Mouse (Mus musculus): ENCODE data around the gene Zbtb20.

Zbtb20 gene

DNA sequence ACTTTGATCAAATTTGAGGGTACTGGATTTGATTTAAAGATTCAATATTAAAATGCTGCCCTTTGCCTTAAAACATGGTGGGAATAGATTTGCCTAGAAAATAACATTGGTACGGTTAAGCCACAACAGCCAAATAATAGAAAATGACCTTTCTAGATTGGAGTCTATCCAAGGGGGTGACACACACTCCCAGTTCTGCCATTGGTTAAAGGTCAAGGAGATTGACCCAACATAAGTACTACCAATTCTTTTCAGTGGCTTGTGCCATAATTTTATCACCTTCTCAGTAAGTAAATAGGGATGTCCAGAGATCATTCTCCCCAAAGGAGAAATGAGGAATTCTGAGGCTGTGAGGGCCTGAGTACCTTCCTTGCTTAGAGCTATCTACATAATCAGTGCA is 660.2 kb downstream of the Zbtb20 start:
- no peak for DNase-seq

DNA sequence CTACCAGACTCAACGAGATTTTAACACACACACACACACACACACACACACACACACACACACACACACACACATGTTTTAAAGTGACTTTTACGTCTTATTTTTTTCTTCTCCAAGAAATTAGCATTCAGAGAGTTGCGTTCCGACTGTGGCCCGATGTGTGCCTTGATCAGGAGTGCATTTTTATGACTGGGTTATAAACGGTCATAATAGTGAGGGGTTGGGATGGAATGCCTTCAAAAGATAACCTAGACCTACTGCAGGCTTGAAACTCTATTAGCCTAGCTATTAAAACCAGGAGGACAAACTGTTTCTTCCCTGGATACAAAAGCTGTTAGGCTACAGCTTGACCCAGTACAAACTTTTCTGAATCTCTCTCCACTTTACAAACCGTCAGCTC is 661.5 kb downstream of the Zbtb20 start:
- no peak for DNase-seq

DNA sequence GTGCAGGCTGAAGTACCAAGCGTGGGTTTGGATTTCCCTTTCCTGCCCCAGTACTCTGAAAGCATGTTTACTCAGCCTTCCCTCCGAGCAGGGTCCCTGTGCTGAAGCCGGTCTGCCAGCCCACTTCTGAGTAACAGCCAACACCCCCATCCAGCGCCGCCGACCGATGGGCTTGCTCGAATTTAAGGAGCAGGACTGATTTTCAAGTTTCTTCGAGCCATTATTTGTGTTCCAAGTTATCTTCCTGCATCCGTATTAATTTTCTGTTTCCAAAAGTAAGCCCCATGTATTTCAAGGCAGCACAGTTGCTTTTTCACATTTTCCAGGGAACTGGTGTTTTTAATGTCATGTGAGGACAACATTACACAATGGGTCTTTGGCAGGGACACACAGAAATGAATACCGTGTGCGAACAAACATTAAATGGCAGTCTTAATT is 664.0 kb downstream of the Zbtb20 start:
- DNase-seq = no peak

DNA sequence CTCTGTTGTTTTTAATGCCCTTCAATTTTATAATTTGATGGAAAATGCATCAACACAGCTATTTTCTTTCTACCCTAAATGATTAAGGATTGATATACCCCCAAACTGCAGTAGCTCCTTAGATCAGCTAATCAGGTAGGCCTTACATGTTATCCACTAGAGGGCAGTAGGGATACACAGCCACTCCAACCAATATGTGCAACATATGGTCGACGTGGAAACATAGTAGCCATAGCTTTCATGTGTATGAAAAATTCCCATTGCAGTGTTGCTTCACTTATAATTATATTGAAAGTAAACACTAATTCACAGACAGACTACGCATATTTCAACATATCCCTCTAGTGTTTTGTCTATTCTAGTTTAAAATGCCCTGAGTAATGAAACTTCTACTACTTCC is 664.4 kb downstream of the Zbtb20 start:
- no peak for DNase-seq

DNA sequence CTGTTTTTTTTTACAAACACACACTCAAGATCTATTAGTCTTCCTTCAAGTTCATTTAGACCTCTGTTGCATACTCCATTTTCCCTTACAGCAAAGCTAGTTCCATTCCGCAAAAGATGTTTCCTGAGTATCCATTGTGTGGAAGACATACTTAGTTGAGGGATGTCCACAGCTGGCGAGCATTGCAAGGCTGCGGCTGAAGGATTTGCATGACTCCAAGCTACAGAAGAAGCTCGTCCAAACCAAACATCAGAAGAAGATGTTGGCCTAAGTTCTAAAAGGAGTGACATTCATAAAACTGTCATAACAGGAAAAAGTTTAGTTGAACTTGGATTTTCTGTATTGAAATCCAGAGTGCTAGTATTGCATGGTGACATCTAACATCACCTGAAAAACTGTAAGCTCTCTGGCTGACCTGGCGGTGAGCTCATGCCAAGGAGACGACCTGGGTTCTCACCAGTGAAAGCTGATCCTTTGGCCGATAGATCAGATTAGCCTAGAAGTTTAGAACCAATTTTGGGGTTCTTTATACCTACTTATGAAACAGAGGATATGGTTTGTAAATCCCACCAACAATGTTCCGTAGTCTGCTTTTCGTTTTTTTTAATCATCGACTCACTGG is 665.0 kb downstream of the Zbtb20 start:
- no peak for DNase-seq

DNA sequence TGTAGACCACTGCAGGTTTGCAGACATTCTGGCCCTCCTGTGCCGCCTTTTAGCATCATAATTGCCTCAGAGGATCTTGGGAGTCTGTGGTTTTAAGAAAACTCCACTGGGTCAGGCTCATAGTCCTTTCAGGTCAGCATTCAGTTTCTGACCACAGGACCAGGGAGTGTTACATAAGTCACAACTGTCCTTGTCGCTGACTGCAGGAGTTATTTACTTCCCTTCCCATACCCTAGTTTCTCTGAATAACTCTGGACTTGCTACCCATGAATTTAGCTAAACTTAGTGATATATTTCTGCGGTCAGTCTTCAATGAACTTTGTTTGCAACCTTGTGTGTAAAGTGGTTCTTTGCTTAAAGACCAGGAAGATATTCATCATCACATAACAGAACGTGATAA is 669.6 kb downstream of the Zbtb20 start:
- DNase-seq = no peak

DNA sequence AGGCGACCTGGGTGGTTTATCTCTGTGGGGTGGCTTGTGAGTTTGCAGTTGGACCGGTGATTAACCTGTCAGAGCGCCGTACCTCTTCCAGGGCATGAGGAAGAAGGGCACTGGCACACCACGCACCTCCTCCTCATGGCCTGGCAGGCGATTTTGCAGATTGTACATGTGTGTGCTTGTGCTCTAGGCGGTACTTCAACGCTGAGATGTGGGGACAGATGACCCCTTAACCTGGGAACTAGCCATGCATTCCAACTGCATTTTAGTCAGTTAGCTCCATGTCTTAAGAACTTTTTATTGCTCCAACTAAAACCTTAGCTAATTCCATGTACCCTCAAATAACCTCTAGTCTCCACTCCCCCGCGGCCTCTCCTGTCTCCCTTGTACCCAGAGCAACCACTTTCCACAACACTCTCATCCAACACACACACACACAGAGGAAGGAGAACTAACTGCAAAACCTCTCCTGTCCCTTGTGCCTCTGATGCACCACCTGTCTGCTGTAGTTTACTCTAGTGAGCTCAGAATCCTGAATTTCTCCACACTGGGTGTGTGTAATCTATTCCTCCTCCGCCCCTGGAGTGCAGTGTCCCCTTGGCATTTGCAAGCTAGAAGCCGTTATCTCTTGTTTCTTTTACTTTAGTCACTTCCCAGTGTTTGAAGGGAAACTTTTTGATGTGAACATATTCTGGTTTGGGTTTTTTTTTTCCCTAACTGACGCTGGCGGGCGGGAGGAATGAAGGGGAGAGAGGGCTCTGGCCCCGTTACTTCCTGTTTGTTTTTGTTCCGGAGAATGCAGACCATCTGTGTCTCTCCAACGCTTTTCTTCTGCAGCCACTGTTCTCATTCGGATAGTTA is 671.9 kb downstream of the Zbtb20 start:
- DNase-seq = no peak

DNA sequence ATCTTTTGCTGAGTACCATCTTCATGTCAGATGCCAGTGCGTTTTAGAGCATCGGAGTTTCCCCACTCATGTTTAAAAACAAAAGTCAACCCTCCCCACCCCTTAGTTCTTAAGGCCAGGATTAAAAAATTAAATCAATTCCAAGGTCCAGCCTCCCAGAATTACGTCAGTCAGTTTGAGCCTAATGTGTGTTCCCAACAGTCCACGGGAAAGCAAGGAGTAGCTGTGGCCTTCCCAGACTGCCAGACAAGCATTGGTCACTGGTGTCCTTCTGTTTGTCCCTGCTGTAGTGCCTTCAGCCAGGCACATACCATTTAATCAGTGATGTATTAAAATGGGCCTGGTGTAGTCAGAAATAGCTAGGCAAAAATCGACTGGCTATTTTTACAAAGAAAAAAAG is 673.1 kb downstream of the Zbtb20 start:
- DNase-seq = no peak

DNA sequence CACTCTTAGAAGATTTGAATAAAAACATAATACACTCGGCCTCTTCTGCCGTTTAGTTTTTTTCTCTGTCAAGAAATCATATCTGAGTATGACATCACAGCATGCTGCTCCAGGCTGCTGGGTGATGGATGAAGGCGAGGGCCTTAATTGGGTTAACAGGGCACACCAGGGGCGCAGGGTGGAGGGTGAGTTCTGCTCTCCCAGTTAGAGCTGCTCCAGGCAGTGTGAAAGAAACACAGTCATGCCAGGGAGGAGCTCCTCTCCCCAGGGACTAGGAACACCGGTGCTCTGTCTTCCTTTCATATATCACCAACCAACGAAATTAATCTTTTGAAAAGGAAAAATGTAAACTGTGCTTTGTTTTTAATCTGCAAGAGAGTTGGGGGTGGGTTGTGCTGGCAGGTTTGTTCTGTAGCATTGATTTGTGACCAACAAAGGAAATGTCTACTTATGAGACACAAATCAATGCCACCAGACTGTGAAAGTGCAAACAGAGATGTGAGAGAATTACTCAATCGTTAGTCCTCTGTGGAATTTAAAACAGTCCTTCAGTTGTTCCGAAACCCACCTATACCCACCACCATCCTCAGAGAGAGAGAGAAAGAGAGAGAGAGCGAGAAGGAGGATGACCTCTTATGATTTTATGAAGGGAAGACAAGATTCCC is 673.9 kb downstream of the Zbtb20 start:
- DNase-seq = no peak

DNA sequence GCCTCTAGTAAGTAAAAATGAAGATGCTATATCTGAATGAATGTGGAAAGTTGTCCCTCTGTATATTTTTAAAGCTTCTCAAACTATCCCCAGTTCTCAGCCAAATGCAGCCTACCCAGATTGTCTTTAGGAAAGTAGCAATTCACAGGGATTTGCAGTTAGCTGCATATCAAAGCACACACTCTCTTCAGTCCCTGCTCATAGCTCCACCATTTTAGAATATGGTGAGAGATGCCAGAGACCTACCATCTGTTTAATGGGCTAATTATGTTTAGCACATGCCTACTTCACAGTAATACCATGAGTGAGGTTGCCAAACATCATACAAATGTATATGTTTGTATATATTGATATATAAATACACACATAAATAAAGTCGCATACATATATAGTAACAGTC is 676.8 kb downstream of the Zbtb20 start:
- DNase-seq = no peak

DNA sequence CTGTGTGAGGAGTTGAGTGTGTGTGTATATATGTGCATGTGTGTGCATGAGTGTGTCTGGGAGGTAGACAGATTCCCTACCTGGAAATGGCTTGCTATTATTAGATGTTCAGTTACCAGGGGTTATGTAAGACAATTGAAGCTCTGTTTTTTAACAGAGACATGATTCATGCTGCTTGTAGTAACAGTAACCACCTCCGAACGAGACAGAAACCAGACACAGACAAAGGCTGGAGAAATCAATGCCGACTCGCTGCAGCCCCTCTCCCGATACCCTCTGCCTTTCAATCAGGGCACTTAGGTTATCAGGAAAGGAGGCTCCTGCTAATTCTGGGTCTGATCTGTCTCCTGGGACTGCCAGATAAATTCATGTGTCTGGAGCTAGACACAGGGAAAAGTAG is 681.7 kb downstream of the Zbtb20 start:
- DNase-seq = no peak

DNA sequence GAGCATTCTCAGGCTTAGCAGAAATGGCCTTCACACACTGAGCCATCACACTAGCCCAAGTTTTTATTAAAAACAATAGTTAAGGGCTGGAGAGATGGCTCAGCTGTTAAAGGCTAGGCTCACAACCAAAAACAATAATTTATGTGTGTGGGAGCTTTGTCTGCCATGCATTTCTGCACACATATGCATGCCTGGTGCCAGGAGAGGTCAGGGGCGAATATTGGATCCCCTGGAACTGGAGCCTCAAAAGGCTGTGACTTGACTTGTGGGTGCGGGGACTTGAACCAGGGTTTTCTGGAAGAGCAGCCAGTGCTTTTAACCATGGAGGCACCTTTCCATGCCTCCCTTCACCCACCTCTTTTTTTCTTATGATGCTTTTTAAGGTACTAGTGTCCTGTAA is 685.6 kb downstream of the Zbtb20 start:
- no peak for DNase-seq

DNA sequence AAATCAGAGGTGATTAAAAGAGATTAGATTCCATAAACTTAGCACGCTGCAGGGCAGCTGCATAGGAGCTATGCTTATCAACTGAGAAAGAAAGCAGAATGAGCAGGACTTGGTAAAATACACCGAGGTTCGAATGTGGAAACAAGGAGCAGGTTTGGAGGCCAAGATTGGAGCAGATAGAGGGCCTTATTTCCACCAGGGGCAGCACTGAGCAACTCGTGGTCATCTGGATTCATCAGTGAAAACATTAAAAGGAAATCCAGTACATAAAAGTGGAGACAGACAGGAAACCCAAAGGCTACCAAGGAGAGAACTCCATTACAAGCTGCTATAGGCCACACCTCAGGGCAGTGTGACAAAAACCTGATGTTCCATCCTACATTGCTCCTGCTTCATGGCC is 686.3 kb downstream of the Zbtb20 start:
- no peak for DNase-seq

DNA sequence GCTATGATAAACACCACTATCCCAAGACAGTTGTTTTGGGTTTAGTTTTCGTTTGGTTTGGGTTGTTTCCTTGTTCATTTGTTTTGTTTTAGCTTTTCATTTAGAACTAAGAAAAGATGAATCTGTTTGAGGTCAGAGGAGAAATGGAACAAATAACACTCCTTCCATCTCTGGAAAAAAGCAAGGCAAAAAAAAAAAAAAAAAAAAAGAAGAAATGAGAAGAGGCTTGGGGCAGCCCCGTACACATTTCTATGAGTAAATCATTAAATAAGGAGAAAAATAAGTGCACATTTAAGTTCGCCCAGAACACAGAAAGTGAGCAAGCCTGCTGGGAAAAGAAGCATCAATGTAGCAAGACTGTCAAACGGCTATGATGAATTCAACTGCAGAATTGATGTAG is 690.2 kb downstream of the Zbtb20 start:
- no peak for DNase-seq

DNA sequence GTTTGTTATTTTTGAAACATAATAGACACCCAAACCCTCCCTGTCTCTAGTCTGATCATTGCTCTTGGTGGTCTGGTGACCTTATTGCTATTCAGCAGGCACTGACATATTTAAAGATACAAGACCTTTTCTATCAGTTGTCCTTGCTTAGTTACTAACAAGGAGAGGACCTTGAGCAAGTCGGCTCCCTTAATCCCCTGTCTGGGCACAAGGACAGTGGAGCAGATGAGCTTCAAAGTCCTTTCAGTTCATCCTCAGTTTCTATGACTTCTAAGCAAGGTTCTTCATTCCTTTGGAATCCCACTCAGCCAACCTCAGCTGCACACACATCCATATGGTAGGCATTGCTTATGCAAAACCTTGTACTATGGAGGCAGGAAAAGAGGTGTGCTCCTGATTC is 690.8 kb downstream of the Zbtb20 start:
- DNase-seq = no peak

DNA sequence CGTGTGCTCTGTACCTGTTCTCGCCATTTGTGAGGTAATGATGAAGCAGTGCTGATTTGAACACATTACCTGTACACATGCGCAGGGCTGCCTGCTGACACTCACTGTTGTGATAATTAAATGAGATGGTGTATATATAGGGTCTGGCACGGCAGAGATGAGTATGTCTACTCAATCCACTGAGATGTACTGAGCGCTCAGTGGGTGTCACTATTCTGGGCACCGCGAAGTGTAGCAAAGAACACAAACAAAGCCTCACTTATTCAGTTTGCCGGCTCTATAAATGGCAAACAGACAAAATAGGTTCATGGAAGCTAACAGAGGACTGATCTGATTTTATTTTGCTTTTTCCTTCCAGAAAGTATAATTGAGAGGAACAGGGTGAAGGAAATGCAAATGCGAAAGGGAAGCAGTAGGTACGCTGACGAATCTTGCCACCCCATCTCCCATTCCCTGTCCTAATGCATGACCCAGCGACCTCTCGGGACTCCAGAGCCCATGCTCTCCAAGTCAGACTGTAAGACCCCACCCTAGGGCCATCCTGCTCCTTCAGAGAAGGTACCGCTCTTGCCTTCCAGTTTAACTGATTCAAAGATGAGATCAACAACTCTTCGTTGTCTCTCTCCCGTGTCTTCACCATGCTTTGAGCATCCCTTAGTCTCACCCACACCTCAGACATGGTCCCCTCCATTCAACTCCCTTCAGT is 695.8 kb downstream of the Zbtb20 start:
- no peak for DNase-seq

DNA sequence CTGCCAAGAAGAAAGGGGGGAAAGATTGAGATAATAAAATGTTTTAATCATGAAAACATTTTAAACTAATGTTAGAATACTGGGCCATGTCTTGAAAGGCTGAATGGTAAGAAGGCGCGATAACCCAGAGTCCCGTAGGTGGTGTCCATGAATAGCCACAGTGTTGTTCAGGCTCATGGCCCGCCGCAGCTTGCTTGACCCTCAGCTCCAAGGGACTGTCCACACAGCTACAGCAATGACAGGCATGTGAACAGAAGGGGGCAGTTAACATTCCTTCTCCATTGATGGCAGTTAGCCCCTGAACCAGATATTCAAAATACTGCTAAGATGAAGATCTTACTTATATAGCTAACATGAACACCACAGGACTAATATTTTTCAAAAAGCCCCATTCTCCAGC is 696.5 kb downstream of the Zbtb20 start:
- no peak for DNase-seq

DNA sequence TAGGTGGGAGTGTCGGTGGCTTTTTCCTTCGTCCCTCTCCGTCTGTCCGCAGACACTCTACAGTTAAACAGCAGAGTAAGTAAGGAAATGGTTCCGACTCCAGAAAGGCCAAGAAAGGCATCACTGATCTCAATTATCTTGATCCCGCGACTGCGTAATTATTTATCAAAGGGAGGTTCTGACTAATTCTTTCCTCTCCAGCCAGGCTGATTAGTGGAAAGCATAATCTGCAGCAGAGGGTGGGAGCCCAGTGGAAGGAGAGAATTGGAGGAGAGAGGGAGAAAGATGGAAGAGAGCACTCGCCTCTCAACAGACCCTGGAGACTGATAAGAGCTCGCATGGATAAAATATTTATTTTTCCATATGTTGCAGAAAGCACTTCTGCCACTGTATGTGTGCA is 697.1 kb downstream of the Zbtb20 start:
- no peak for DNase-seq

DNA sequence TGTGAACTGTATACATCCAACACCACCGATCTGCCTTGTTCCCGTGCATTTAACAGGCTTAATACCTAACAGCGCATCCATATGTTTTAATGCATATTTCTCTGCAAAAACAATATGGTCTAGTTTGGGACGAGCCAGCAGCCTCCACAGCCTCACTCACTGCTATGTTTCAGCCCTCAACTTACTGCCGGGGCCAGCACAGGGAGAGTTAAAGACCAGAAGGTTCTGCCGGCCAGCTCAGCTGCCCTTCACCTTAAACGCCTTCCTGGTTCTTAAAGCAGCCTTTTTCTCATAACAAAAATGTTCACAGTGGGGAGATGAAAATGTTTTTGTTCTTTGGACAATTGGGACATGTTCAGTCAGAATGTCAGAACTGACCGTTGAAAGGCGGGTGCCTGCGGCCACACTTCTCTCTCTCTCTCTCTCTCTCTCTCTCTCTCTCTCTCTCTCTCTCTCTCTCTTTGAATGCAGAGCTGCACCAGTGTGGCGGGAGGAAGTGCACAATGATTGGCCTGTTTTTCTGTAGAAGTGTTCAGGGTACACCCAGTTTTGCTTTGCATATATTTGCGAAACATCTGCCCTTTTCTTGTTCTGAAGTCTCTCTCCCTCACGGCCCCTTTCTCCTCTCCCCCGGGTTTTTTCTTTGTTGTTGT is 697.6 kb downstream of the Zbtb20 start:
- DNase-seq = no peak

DNA sequence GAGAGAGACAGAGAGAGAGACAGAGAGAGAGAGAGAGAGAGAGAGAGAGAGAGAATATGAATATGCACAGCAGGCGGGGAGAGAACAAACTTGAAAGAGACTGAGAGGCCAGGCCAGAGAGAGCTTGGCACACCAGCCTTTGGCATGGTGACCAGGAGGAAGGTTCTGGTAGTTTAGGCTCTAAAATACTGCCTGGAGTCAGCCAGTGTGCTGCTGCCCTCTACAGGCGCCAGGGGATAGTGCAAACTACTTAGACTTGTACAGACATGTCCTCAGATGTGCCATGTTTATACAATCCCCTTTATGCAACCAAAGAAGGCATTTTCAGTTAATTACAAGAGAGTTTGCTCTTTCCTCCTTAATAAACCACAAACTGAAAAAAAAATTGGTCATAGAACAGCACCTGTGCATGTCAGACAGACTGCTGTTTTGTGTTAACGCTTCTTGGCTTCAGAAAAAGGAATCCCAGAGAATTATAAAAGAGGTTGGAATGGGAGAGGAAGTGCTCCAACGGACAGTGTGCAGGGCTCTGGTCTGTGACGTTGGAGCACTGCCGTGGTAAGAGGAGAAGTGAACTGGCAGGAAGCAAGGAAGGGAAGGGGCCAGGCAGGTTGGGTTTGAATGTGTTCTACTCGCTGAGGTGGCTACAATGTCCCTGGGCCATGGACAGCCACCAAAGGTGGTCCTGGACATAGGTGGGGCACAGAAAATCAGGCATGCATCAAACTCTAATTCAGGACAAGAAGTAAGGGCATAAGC is 698.5 kb downstream of the Zbtb20 start:
- DNase-seq = peak; percentile 90

DNA sequence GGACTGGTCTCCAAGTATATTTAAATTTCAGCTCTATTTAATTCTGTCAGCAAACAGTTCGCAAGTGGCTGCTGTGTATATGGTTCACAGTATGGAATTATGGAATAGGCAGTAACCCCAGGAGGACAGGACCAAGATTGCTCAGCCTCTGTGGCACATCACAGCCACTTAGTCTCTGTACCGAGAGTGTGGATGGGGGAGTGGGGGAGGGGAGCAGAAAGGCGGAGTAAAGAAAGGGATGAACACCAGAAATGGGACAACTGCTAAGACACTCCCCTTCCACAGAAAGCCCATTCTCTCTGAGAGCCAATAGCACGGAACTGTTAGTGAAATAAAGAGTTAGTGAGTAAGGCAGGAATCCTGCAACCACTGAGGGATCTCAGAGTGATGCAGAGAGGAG is 699.4 kb downstream of the Zbtb20 start:
- DNase-seq = no peak

DNA sequence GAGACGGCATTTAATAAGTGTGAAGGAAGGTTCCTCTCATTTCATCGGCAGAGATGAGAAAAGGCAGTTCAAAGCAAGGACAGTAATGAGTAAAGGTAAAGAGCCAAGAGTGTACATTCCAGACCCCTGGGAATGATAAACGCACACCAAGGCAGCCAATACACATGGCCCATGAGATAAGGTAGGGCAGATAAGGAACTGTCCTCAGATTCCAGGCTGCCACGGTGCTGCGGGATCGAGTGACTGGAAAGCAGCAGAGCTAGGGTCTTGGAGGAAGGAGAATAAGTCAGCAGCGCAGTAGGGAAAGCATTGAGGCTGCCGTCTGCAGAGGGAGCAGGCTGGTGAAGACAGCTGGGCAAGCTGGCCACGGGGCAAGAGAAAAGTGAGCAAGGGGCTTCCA is 699.8 kb downstream of the Zbtb20 start:
- no peak for DNase-seq

All from right cerebral cortex, adult 18-20 months (tissue).